Mouse (Mus musculus): ENCODE results near the gene Arid1b.

- no peak for TF ChIP-seq POLR2A (IDR thresholded peaks at IDR 0.05; ENCODE audit: insufficient read depth, low read depth, low read length)
- TF ChIP-seq EP300 (IDR thresholded peaks at IDR 0.05; ENCODE audit: insufficient read depth, low read depth, low read length) = no peak
- TF ChIP-seq CTCF (IDR thresholded peaks at IDR 0.05) = no peak
Measured at GRCm38 (mm10) chr17:5196508-5196907, 202.4 kb downstream of the Arid1b start.

Data from heart, adult 2 months (tissue).